Mouse (Mus musculus) erythroblast, embryonic 14.5 days (primary cell): ENCODE results near the gene Dgkg. TPM values are rescaled to one million over a fixed set of nuclear protein-coding genes. Genes with fewer than 3 reads are reported as not detected.

Source experiments
- H3K27me3 ChIP-seq: 2 replicates; pipeline ENCODE4 v1.6.1; 2012; ENCODE audit warnings: inconsistent platforms; ENCODE audit not compliant: control insufficient read depth
- H3K36me3 ChIP-seq: 2 replicates; pipeline ENCODE4 v1.6.1; 2012; ENCODE audit warnings: mild to moderate bottlenecking, inconsistent platforms; ENCODE audit not compliant: control insufficient read depth
- H3K4me1 ChIP-seq: 2 replicates; pipeline ENCODE4 v1.6.1; 2012; ENCODE audit warnings: inconsistent platforms; ENCODE audit not compliant: control insufficient read depth
- H3K4me3 ChIP-seq: replicated peaks from 2 replicates; pipeline ENCODE3; 2012; ENCODE audit warnings: moderate library complexity, mild to moderate bottlenecking, inconsistent platforms
- H3K9me3 ChIP-seq: 2 replicates; pipeline ENCODE4 v1.6.1; 2012; ENCODE audit warnings: low read length, inconsistent platforms, mixed read lengths; ENCODE audit not compliant: control insufficient read depth
- GATA1 ChIP-seq: IDR thresholded peaks from 2 replicates; pipeline ENCODE4 v1.6.1; 2012; ENCODE audit warnings: low read length, inconsistent platforms, mixed read lengths
- TAL1 ChIP-seq: IDR thresholded peaks from 3 replicates; pipeline ENCODE4 v1.6.1; 2012; ENCODE audit warnings: low read length, inconsistent platforms, mixed read lengths
- polyA plus RNA-seq: library from polyadenylated mRNA; stranded (reverse); fragments of >175 nt; gene quantifications from 2 replicates; pipeline ENCODE4 v1.2.3, GENCODE M21; 2012

The Dgkg gene
- polyA plus RNA-seq: not detected in 2 replicates

DNA sequence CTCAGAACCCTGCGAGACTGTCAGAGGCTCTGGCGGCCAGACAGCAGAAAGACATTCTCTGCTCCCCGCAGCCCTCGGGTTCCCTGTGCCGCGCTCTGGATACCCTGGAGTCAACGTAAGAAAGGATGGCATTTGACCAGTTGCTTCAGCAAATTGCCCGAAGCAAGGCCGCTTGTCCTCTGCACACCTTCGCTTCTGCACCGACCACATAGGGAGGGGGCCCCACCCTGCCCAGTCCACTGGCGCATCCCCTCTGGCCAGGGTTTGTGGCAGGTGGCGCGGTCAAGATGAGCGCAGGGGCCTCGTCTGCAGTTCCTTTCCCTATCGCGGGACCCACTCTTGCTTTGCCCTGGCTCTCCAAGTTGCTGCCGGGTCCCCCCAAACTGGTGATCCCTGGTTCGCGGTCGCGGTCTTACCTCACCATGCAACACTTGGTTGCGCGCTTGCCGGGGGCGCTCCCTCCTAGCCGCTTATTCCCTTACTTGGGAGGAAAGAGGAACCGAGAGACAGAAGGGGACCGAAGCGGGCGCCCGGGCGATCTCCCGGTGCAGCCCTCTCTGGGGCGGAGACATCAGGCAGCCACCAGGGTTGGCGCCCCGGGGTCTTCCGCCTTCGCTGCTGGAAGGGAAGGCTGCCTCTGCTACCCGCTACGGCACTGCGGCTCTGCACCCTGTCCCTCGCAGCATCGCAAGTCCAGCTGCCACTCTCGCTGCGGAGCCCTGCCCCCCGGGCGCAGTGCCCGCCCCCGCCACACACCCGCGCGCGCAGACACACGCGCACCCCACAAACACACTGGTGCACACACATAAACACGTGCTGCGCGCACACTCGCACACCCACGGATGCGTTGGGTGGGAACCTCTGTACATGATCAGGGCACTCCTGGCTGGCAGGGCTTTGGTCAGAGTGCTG, at the start of gene Dgkg:
Gene Dgkg, minus strand, starts transcription at position 689 of the 912 bp plus-strand sequence.
- Histone ChIP-seq H3K36me3 (no peaks in the 10 kb centered on the region), H3K4me3 (no peak within 1 kb of the TSS), H3K27me3 (peaks cover 24% of the 10 kb centered on the region), H3K9me3 (peaks cover 4% of the 10 kb centered on the region; the same call in 1 of the 2 replicates), H3K4me1 (no peaks in the 10 kb centered on the region)
- TF ChIP-seq GATA1: no peak
- no peak for TF ChIP-seq TAL1

DNA sequence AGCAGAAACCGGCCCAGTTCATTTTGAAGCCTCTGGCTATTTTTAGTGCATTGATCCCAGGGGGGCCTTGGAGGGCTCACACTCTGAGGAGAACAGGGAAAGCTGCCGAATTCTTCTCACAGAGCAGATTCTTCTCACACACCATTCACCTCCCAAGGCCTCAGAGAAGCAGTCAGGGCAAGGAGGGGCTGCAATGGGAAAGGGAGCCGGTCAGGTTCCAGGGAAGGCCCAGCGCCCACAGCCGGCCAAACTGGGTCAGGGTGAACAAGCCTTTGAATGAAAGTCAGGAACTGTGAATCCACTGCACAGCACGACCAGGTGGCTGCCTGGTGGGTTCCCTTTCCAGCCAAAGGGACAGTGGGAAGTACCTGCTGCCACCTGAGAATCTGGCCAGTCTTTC, 47.9 kb upstream of the Dgkg start:
- H3K36me3 ChIP-seq: no peaks in the 10 kb centered on the region
- no peak overlapping the region for H3K4me3 ChIP-seq
- no peaks in the 10 kb centered on the region for H3K4me1 ChIP-seq
- H3K27me3 ChIP-seq: no peaks in the 10 kb centered on the region
- TF ChIP-seq TAL1: no peak
- no peak for TF ChIP-seq GATA1
- no peaks in the 10 kb centered on the region for H3K9me3 ChIP-seq

DNA sequence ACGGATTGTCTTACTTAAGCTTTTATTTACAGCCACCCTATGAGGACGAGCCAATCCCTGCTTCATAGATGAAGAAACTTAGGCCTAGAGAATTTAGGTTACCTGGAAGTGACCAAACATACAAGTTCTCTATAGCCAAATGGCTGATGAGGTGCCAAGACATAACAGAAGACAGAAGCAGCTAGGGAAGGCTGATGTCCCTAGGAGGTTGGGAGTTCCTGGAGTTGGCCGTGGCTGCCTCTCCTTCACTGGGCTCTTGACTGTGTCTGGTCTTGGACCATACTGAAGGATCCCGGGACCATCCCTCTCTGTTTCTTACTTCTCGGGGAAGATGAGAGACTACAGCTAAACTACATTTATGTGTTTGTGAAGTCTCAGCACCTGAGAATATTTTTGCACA, 47.1 kb upstream of the Dgkg start:
- Histone ChIP-seq H3K4me3 (no peak overlapping the region), H3K9me3 (no peaks in the 10 kb centered on the region), H3K27me3 (no peaks in the 10 kb centered on the region), H3K36me3 (no peaks in the 10 kb centered on the region), H3K4me1 (no peaks in the 10 kb centered on the region)
- TF ChIP-seq TAL1: no peak
- no peak for TF ChIP-seq GATA1

DNA sequence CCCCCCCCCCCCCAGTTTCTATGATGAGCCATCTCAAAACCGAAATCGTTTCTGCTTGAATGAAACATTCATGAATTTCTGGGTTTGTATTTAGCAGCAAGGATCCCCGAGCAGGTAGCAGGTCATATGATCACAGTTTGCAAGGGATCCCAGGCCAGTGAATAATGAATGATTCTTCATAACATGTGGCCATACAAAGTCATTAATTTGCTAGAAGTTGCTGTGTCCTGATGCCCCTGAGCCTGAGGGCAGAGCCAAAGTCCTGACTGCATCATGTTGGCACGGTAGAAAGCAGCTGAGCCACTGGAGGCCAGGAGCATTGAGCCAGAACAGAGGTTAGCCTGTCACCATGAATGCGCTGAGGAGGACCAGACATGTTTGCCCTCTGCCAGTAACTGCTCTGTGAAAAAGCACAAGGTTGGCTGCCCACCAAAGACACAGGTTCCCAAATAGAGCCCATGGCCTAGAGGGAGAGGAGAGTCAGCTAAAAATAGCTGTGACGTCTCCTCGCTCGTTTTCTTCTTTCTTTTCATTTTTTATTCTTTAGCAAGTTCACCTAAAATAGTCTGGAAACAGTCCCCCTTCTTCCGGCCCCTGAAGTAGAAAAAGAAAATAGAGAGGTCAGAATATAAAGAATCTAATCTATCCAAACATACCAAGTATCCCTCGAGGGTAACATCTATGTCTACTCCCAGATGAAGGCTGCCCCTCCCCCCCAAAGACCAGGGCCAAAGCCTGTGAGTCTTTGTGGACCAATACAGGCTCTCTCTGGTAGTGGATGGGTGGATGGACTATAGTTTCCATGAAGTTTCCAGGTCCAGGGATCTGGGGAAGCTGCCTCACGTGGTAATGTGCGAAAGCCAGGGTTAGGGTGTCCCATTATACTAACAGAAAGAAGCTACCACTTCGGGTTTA, 42.1 kb upstream of the Dgkg start:
- Histone ChIP-seq H3K4me1 (no peaks in the 10 kb centered on the region), H3K27me3 (no peaks in the 10 kb centered on the region), H3K9me3 (no peaks in the 10 kb centered on the region), H3K36me3 (no peaks in the 10 kb centered on the region), H3K4me3 (no peak overlapping the region)
- no peak for TF ChIP-seq GATA1
- no peak for TF ChIP-seq TAL1

DNA sequence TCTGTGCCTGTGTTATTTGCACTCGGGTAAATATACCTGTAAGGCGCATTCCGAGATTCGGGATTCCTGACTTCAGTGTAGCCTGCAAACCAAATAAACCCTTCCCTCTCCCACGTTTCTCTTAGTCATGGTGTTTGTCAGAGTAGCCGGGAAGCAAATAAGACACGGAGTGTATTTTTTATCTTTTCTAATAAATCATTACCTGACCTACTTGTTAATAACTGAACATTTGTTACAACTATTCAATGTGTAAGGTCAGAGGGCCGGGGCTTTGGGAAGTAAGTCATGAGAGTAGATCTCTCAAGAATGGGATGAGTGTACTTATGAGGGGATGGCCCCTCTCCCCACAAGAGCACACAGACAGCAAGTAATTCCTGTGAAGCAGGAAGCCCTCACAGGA, 41.1 kb upstream of the Dgkg start:
- H3K36me3 ChIP-seq: no peaks in the 10 kb centered on the region
- H3K9me3 ChIP-seq: no peaks in the 10 kb centered on the region
- H3K4me3 ChIP-seq: no peak overlapping the region
- no peaks in the 10 kb centered on the region for H3K27me3 ChIP-seq
- TF ChIP-seq GATA1 (no peak), TAL1 (no peak)
- no peaks in the 10 kb centered on the region for H3K4me1 ChIP-seq

DNA sequence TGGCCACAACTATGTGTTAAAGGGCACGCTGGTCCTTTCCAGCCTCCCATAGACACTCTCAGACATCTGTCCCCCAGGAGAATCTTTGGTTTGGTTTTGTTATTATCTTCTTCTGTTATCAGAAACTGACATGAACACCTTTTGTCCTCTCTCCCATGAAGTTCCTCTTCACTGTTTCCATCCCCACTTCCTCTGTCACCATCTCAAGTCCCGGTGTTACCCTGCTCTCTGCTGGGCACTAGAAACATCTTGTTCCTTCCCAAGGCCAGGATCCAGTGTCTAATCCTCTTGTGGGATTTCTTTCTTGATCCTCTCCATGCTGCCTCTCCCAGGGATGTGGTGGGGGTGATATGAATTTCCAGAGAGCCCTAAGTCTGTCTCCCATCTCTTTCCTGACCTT, 32.6 kb upstream of the Dgkg start:
- H3K36me3 ChIP-seq: no peaks in the 10 kb centered on the region
- TF ChIP-seq GATA1: no peak
- no peak for TF ChIP-seq TAL1
- no peaks in the 10 kb centered on the region for H3K9me3 ChIP-seq
- H3K4me3 ChIP-seq: no peak overlapping the region
- no peaks in the 10 kb centered on the region for H3K4me1 ChIP-seq
- H3K27me3 ChIP-seq: no peaks in the 10 kb centered on the region

DNA sequence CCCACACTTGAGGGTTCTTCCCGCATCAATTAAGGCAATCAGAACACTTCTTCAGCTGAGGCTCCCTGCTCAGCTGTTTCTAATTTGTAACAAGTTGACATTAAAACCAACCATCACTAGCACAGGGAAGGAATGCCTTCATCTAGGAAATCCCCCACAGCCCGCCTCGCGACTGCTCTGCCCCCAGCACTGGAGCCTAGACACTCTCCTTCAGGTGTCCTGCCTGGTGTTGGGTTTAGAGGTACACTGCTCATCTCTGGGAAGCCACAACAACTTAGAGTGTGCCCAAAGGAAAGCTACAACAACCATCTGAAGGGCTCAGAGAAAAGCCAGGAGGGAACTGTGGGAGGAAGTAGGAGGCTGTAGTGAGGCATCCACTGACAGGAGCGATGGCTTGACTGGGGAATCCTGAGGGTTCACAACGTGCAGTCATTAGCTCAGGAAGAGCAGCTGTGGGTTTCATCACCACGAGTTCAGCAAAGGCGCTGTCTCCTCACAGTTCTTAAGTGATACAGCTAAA, 30.8 kb upstream of the Dgkg start:
- Histone ChIP-seq H3K36me3 (no peaks in the 10 kb centered on the region), H3K4me1 (peaks cover under 1% of the 10 kb centered on the region), H3K4me3 (no peak overlapping the region), H3K27me3 (no peaks in the 10 kb centered on the region), H3K9me3 (no peaks in the 10 kb centered on the region)
- no peak for TF ChIP-seq TAL1
- TF ChIP-seq GATA1: no peak

DNA sequence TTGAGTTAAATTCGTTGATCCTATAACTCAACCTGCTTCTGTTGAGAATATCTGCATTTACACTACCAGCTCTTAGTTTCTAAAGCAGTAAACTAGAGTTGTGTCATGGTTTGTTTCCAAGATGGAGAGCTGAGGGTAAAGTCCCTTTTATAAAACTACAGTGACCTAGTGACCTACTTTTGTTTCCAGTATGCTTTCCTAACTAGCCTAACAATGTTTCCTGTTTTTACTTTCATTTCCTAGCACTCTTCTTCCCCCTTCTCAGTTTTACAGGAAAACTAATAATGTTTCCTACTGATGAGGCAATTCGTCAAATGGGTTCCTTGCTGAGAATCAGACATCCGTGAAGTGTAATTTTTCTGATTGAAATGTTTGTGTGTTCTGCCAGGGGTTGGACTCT, 26.6 kb upstream of the Dgkg start:
- no peaks in the 10 kb centered on the region for H3K9me3 ChIP-seq
- H3K4me1 ChIP-seq: peaks cover 2% of the 10 kb centered on the region
- H3K36me3 ChIP-seq: no peaks in the 10 kb centered on the region
- no peaks in the 10 kb centered on the region for H3K27me3 ChIP-seq
- no peak overlapping the region for H3K4me3 ChIP-seq
- TF ChIP-seq TAL1 (no peak), GATA1 (no peak)

DNA sequence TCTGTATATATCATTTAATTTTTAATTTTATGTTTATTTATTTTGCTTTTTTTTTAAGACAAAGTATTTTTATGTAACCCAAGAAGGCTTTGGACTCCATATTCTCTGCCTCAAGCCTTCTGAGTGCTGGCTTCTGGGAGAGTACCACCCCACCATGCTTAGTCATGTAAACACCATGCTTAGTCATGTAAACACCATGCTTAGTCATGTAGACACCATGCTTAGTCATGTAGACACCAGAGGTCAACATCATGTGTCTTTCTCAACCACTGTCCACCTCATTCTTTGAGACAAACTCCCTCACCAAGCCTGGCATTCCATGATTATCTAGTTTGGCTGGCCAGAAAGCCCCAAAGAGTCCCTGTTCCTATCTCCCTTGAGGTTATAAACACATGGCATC, 25.7 kb upstream of the Dgkg start:
- Histone ChIP-seq H3K9me3 (no peaks in the 10 kb centered on the region), H3K4me3 (no peak overlapping the region), H3K27me3 (no peaks in the 10 kb centered on the region), H3K4me1 (peaks cover 2% of the 10 kb centered on the region), H3K36me3 (no peaks in the 10 kb centered on the region)
- TF ChIP-seq GATA1: no peak
- no peak for TF ChIP-seq TAL1
